Mouse (Mus musculus) intestine, embryonic 16.5 days (tissue): ENCODE data around the gene Wdr46. TPM values are rescaled to one million over a fixed set of nuclear protein-coding genes. Genes with fewer than 3 reads are reported as not detected.
A peak's percentile ranks its signal among the peaks of the same experiment; 100 is the strongest.

Source experiments
- ATAC-seq: fragments of 200-750 bp; cut with Nextera tagmentation; 2 replicates; pipeline ENCODE4 v1.8.0; 2017; ENCODE audit warnings: moderate TSS enrichment, moderate library complexity
- H3K27ac ChIP-seq: fragments of 300-500 bp; sonication (generic); 2 replicates; pipeline ENCODE4 v1.5.1; 2014; ENCODE audit warnings: mild to moderate bottlenecking, low read length
- H3K27me3 ChIP-seq: fragments of 300-500 bp; sonication (generic); replicated peaks from 2 replicates; pipeline ENCODE4 v1.6.1; 2014; ENCODE audit warnings: low read length, control low read depth, mixed read lengths; ENCODE audit not compliant: control insufficient read depth, insufficient read depth
- H3K36me3 ChIP-seq: fragments of 300-500 bp; sonication (generic); 2 replicates; pipeline ENCODE4 v1.6.1; 2014; ENCODE audit warnings: low read length, control low read depth; ENCODE audit not compliant: control insufficient read depth, insufficient read depth
- H3K4me1 ChIP-seq: fragments of 300-500 bp; sonication (generic); 2 replicates; pipeline ENCODE4 v1.6.1; 2014; ENCODE audit warnings: low read length, control low read depth, mixed read lengths; ENCODE audit not compliant: control insufficient read depth, insufficient read depth
- H3K4me2 ChIP-seq: fragments of 300-500 bp; sonication (generic); 2 replicates; pipeline ENCODE4 v1.6.1; 2014; ENCODE audit warnings: low read depth, low read length, control low read depth
- H3K4me3 ChIP-seq: fragments of 300-500 bp; sonication (generic); 2 replicates; pipeline ENCODE4 v1.5.1; 2014; ENCODE audit warnings: mild to moderate bottlenecking, low read length
- H3K9ac ChIP-seq: fragments of 300-500 bp; sonication (generic); 2 replicates; pipeline ENCODE4 v1.6.1; 2014; ENCODE audit warnings: low read depth, low read length
- H3K9me3 ChIP-seq: fragments of 300-500 bp; sonication (generic); 2 replicates; pipeline ENCODE4 v1.6.1; 2016; ENCODE audit warnings: low read length, control low read depth; ENCODE audit not compliant: control insufficient read depth
- WGBS: fragments of 180-500 bp; shearing (Covaris S2); extraction: QIAGEN DNeasy Blood & Tissue Kit; methylation state at CpG from one replicate; pipeline ENCODE4 v1.1.7; 2014; 5-methylcytosine and 5-hydroxymethylcytosine counted together
- polyA plus RNA-seq: library from polyadenylated mRNA; unstranded; fragments of >200 nt; fragmentation: Nextera tagmentation; extraction: Ambion mirVana; gene quantifications from 2 replicates; pipeline ENCODE4 v1.2.1, GENCODE M21; 2015

The Wdr46 gene
- polyA plus RNA-seq, 1 experiment from 2014 or later, result 26.1 TPM

- H3K27me3 ChIP-seq, result no peaks in the 10 kb centered on the region
- no peak for ATAC-seq
- H3K4me3 ChIP-seq, result no peak overlapping the region
- peaks cover 11% of the 10 kb centered on the region; the same call in 1 of the 2 replicates for H3K36me3 ChIP-seq
- H3K27ac ChIP-seq, result no peak overlapping the region
- H3K4me1 ChIP-seq, result peaks cover 7% of the 10 kb centered on the region
- H3K9me3 ChIP-seq, result peaks cover 3% of the 10 kb centered on the region; the same call in 1 of the 2 replicates
- H3K4me2 ChIP-seq, result no peak overlapping the region
- WGBS, result 87% methylated on average over 21 of the region's 21 CpGs
- H3K9ac ChIP-seq, result no peak overlapping the region
Observed at GRCm38 (mm10) chr17:33925406-33926116, 14.9 kb upstream of the Wdr46 start.

GRCm38 (mm10) chr17:33926207-33926932 is 14.1 kb upstream of the Wdr46 start:
- no peaks in the 10 kb centered on the region for H3K27me3 ChIP-seq
- peaks cover 3% of the 10 kb centered on the region; the same call in 1 of the 2 replicates for H3K9me3 ChIP-seq
- H3K27ac ChIP-seq, result no peak overlapping the region
- ATAC-seq, result no peak
- WGBS, result 73% methylated on average over 17 of the region's 17 CpGs
- H3K36me3 ChIP-seq, result peaks cover 11% of the 10 kb centered on the region; the same call in 1 of the 2 replicates
- no peak overlapping the region for H3K4me3 ChIP-seq
- H3K4me1 ChIP-seq, result peaks cover 16% of the 10 kb centered on the region
- no peak overlapping the region for H3K4me2 ChIP-seq
- H3K9ac ChIP-seq, result no peak overlapping the region

- Histone ChIP-seq H3K9ac (peak overlapping the region; percentile 85), H3K27me3 (no peaks in the 10 kb centered on the region), H3K4me3 (peak overlapping the region; percentile 87), H3K9me3 (peaks cover 3% of the 10 kb centered on the region; the same call in 1 of the 2 replicates), H3K4me1 (peaks cover 17% of the 10 kb centered on the region), H3K36me3 (peaks cover 14% of the 10 kb centered on the region; the same call in 1 of the 2 replicates), H3K27ac (no peak overlapping the region), H3K4me2 (peak overlapping the region; percentile 98)
- WGBS, result 59% methylated on average over 21 of the region's 21 CpGs
- no peak for ATAC-seq
Observed at GRCm38 (mm10) chr17:33928251-33928947, 12.1 kb upstream of the Wdr46 start.

GRCm38 (mm10) chr17:33929371-33930279 is 10.8 kb upstream of the Wdr46 start, which contains the start of gene Rgl2:
TSS of gene Rgl2 (plus strand) at chr17:33929543.
- no peaks in the 10 kb centered on the region for H3K27me3 ChIP-seq
- peak within 1 kb of the TSS; percentile 85 for H3K9ac ChIP-seq
- peaks cover 17% of the 10 kb centered on the region for H3K4me1 ChIP-seq
- H3K4me2 ChIP-seq, result peak within 1 kb of the TSS; percentile 98
- H3K9me3 ChIP-seq, result peaks cover 3% of the 10 kb centered on the region; the same call in 1 of the 2 replicates
- peak within 1 kb of the TSS; percentile 87 for H3K4me3 ChIP-seq
- peaks cover 14% of the 10 kb centered on the region; the same call in 1 of the 2 replicates for H3K36me3 ChIP-seq
- peak; percentile 89 for ATAC-seq
- H3K27ac ChIP-seq, result peak within 1 kb of the TSS; percentile 99
- under 1% methylated on average over 68 of the region's 80 CpGs for WGBS

GRCm38 (mm10) chr17:33930280-33931158 is 9.9 kb upstream of the Wdr46 start:
- no peaks in the 10 kb centered on the region for H3K9me3 ChIP-seq
- H3K4me1 ChIP-seq, result peaks cover 17% of the 10 kb centered on the region
- under 1% methylated on average over 42 of the region's 45 CpGs for WGBS
- peak overlapping the region; percentile 98 for H3K4me2 ChIP-seq
- peaks cover 15% of the 10 kb centered on the region; the same call in 1 of the 2 replicates for H3K36me3 ChIP-seq
- peak overlapping the region; percentile 99 for H3K27ac ChIP-seq
- H3K9ac ChIP-seq, result peak overlapping the region; percentile 85
- no peaks in the 10 kb centered on the region for H3K27me3 ChIP-seq
- ATAC-seq, result peak; percentile 23
- H3K4me3 ChIP-seq, result peak overlapping the region; percentile 87

GRCm38 (mm10) chr17:33931159-33931866 is 9.1 kb upstream of the Wdr46 start:
- Histone ChIP-seq H3K27ac (no peak overlapping the region), H3K9me3 (no peaks in the 10 kb centered on the region), H3K4me3 (peak overlapping the region; percentile 87), H3K9ac (peak overlapping the region; percentile 85), H3K4me2 (peak overlapping the region; percentile 98), H3K4me1 (peaks cover 17% of the 10 kb centered on the region), H3K36me3 (peaks cover 8% of the 10 kb centered on the region; the same call in 1 of the 2 replicates), H3K27me3 (no peaks in the 10 kb centered on the region)
- ATAC-seq, result no peak
- WGBS, result 42% methylated on average over 18 of the region's 18 CpGs

- no peak for ATAC-seq
- Histone ChIP-seq H3K4me3 (no peak overlapping the region), H3K27ac (no peak overlapping the region), H3K4me1 (peaks cover 17% of the 10 kb centered on the region), H3K9ac (no peak overlapping the region), H3K4me2 (no peak overlapping the region), H3K36me3 (peaks cover 7% of the 10 kb centered on the region; the same call in 1 of the 2 replicates), H3K9me3 (no peaks in the 10 kb centered on the region), H3K27me3 (no peaks in the 10 kb centered on the region)
- whole genome bisulfite sequencing, result 90% methylated on average over 11 of the region's 11 CpGs
Observed at GRCm38 (mm10) chr17:33931947-33932346, 8.5 kb upstream of the Wdr46 start.
